Mouse (Mus musculus): ENCODE data around the gene Elf4. TPM values are rescaled to one million over a fixed set of nuclear protein-coding genes. Genes with fewer than 3 reads are reported as not detected.

The Elf4 gene
- polyA plus RNA-seq, 1 experiment, result 4.4 TPM

DNA sequence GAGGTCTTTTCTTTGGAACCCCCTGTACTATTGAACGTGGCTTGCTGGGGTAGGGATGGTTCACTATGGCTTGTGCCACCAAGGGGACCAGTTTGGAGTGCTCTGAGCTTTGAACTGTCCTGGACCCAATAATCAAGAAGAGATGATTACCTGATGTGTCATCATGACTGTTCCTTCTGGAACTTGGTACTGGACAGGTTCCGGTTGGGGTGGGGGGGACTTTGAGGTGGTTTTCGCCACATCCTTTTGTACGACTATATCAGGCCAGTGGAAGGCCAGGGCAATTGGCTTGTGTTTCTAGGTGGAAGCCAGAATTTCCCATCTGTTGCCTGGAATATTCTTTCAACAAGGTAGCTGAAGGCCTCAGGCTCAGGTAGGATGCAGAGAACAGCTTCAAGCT is 704 bp upstream of the Elf4 start:
- no peak overlapping the region for H3K4me3 ChIP-seq (ENCODE audit: control insufficient read depth, low read depth, low read length)
- H3K27me3 ChIP-seq (ENCODE audit: control insufficient read depth, insufficient read depth, low read length), result no peaks in the 10 kb centered on the region
- H3K36me3 ChIP-seq (ENCODE audit: control insufficient read depth, insufficient read depth, low read length), result no peaks in the 10 kb centered on the region
- peaks cover 5% of the 10 kb centered on the region for H3K4me1 ChIP-seq (ENCODE audit: control insufficient read depth, insufficient read depth, low read length)
- TF ChIP-seq POLR2A (IDR thresholded peaks at IDR 0.05; ENCODE audit: control insufficient read depth, low read depth, low read length), result no peak
- TF ChIP-seq CTCF (IDR thresholded peaks at IDR 0.05; ENCODE audit: control insufficient read depth, insufficient read depth, insufficient replicate concordance, low read depth, low read length), result no peak
- H3K27ac ChIP-seq (ENCODE audit: control insufficient read depth, insufficient read depth, low read depth, low read length), result no peak overlapping the region

DNA sequence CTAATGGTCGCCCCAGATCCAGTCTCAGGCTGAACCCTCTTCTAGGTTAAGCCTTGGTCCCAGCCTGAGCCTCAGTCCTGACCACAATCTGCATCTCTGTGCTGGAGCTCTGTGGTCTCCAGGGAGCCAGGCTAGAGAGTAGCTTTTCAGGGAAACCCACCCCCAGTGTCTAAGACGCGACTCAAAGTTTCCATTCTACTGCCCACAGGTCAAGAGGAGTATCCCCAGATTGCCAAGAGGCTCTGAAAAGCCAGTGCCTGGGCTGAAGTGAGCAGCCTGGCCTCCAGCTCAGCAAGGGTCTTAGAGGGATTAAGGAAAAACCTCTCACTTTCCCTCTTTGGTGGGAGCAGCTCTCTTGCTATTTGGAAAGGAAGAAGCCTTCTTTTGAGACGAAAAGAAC is 635 bp downstream of the Elf4 start:
- Histone ChIP-seq H3K4me3 (ENCODE audit: control insufficient read depth, low read depth, low read length) (peak overlapping the region; percentile 76), H3K27me3 (ENCODE audit: control insufficient read depth, insufficient read depth, low read length) (no peaks in the 10 kb centered on the region), H3K4me1 (ENCODE audit: control insufficient read depth, insufficient read depth, low read length) (peaks cover 5% of the 10 kb centered on the region), H3K27ac (ENCODE audit: control insufficient read depth, insufficient read depth, low read depth, low read length) (no peak overlapping the region), H3K36me3 (ENCODE audit: control insufficient read depth, insufficient read depth, low read length) (no peaks in the 10 kb centered on the region)
- TF ChIP-seq POLR2A (IDR thresholded peaks at IDR 0.05; ENCODE audit: control insufficient read depth, low read depth, low read length), result no peak
- TF ChIP-seq CTCF (IDR thresholded peaks at IDR 0.05; ENCODE audit: control insufficient read depth, insufficient read depth, insufficient replicate concordance, low read depth, low read length), result no peak

DNA sequence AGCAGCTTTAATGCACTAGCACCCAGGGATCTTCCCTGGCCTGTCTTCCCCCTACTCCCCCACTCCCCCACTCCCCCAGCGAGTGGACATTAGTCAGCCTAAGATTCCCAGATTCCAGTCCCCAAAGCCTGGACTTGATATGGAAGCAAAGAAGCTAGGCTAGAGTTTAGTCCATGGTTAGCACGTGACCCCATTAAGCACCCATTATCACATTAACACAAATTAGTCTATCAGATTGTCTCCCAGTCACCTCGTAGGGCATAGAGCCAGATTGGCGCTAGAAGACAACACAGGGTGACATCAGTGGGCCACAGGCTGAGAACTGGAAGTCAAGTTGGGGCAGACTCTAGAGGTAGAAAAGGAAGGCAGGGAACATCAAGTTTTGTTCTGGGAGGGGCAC is 1.9 kb downstream of the Elf4 start:
- Histone ChIP-seq H3K27me3 (ENCODE audit: control insufficient read depth, insufficient read depth, low read length) (no peaks in the 10 kb centered on the region), H3K27ac (ENCODE audit: control insufficient read depth, insufficient read depth, low read depth, low read length) (no peak overlapping the region), H3K4me3 (ENCODE audit: control insufficient read depth, low read depth, low read length) (no peak overlapping the region), H3K4me1 (ENCODE audit: control insufficient read depth, insufficient read depth, low read length) (peaks cover 5% of the 10 kb centered on the region), H3K36me3 (ENCODE audit: control insufficient read depth, insufficient read depth, low read length) (no peaks in the 10 kb centered on the region)
- TF ChIP-seq POLR2A (IDR thresholded peaks at IDR 0.05; ENCODE audit: control insufficient read depth, low read depth, low read length) (no peak), CTCF (IDR thresholded peaks at IDR 0.05; ENCODE audit: control insufficient read depth, insufficient read depth, insufficient replicate concordance, low read depth, low read length) (no peak)

DNA sequence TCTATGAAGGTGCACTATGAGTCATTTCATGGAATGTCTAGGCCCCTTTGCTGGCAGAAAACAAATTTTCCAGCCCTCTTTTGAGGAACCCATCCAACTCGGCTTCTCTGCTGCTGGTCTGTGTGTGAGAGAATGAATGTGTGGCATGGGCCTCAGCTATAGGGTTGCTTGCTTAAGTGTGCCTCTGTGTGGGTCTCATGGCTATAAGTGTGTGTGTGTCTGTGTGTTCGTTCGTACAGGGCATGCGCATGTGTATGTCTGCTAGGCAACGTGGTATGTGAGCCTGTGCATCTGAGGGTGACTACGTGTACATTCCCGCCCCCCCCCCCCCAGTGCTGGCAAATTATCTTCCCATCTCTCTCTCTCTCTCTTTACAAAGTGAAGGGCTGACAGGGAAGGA is 2.4 kb downstream of the Elf4 start:
- no peak overlapping the region for H3K4me3 ChIP-seq (ENCODE audit: control insufficient read depth, low read depth, low read length)
- peaks cover 5% of the 10 kb centered on the region for H3K4me1 ChIP-seq (ENCODE audit: control insufficient read depth, insufficient read depth, low read length)
- no peak overlapping the region for H3K27ac ChIP-seq (ENCODE audit: control insufficient read depth, insufficient read depth, low read depth, low read length)
- no peaks in the 10 kb centered on the region for H3K36me3 ChIP-seq (ENCODE audit: control insufficient read depth, insufficient read depth, low read length)
- no peaks in the 10 kb centered on the region for H3K27me3 ChIP-seq (ENCODE audit: control insufficient read depth, insufficient read depth, low read length)
- TF ChIP-seq CTCF (IDR thresholded peaks at IDR 0.05; ENCODE audit: control insufficient read depth, insufficient read depth, insufficient replicate concordance, low read depth, low read length), result no peak
- no peak for TF ChIP-seq POLR2A (IDR thresholded peaks at IDR 0.05; ENCODE audit: control insufficient read depth, low read depth, low read length)

DNA sequence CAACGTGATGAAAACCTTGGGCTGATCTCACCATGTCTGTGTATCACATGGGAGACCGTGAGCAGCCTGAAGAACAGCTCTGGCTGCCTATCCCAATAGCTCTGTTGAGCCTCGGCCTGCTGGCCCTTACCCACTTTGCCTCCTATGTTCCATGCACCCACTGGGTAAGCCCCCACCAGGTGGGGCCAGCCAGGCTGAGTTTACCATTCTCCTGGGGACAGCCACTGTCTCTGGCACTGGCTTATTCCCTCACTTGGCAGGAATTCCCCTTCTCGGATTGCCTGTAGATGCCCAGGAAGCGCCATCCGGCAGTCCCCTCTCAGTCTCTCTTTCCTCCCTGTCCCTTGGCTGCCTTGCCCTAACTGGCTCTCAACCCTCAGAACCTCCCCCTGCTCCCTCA is 6.0 kb downstream of the Elf4 start:
- Histone ChIP-seq H3K36me3 (ENCODE audit: control insufficient read depth, insufficient read depth, low read length) (no peaks in the 10 kb centered on the region), H3K27ac (ENCODE audit: control insufficient read depth, insufficient read depth, low read depth, low read length) (no peak overlapping the region), H3K4me1 (ENCODE audit: control insufficient read depth, insufficient read depth, low read length) (no peaks in the 10 kb centered on the region), H3K27me3 (ENCODE audit: control insufficient read depth, insufficient read depth, low read length) (no peaks in the 10 kb centered on the region), H3K4me3 (ENCODE audit: control insufficient read depth, low read depth, low read length) (no peak overlapping the region)
- no peak for TF ChIP-seq CTCF (IDR thresholded peaks at IDR 0.05; ENCODE audit: control insufficient read depth, insufficient read depth, insufficient replicate concordance, low read depth, low read length)

DNA sequence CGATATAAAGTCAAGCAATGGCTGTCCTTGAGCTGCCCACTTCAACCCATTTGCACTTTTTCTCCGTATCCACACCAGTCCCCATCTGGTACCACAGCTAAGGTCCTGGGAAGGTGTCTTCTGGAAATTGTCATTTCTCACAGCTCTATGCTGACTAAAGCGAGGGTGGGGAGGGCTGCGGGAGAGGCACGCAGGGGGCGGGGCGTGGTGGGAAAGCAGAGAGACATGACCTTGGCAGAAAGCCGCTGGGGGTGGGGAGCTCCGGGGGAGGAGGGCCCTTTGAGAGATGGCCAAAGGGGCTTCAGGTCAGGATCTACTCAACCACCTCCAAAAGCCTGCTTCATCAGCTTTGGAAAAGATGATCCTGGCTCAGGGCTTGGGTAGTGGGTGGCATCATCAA is 7.9 kb downstream of the Elf4 start:
- Histone ChIP-seq H3K27me3 (ENCODE audit: control insufficient read depth, insufficient read depth, low read length) (no peaks in the 10 kb centered on the region), H3K27ac (ENCODE audit: control insufficient read depth, insufficient read depth, low read depth, low read length) (no peak overlapping the region), H3K36me3 (ENCODE audit: control insufficient read depth, insufficient read depth, low read length) (no peaks in the 10 kb centered on the region), H3K4me1 (ENCODE audit: control insufficient read depth, insufficient read depth, low read length) (peaks cover 2% of the 10 kb centered on the region), H3K4me3 (ENCODE audit: control insufficient read depth, low read depth, low read length) (no peak overlapping the region)
- TF ChIP-seq CTCF (IDR thresholded peaks at IDR 0.05; ENCODE audit: control insufficient read depth, insufficient read depth, insufficient replicate concordance, low read depth, low read length), result no peak
- TF ChIP-seq POLR2A (IDR thresholded peaks at IDR 0.05; ENCODE audit: control insufficient read depth, low read depth, low read length), result no peak

DNA sequence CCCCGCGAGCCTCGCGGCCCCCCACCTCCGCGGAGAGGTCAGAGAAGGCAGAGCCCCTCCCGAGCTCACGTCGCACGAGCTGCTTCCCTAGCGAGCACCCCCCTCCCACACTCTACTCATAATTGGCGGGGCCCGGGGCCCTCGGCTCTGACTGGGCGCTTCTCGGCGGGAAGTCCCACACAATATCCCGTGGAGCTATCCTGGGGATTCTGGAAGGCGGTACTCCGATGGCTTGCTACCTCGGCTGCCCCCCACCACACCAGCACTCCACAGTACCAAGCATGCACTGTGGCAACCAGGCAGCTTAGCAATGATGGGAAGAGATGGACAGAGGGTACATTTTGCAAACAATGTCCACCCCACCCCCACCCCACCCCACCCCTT is 8.4 kb downstream of the Elf4 start:
- Histone ChIP-seq H3K4me1 (ENCODE audit: control insufficient read depth, insufficient read depth, low read length) (peaks cover 5% of the 10 kb centered on the region), H3K27ac (ENCODE audit: control insufficient read depth, insufficient read depth, low read depth, low read length) (no peak overlapping the region), H3K4me3 (ENCODE audit: control insufficient read depth, low read depth, low read length) (peak overlapping the region; percentile 84), H3K36me3 (ENCODE audit: control insufficient read depth, insufficient read depth, low read length) (no peaks in the 10 kb centered on the region), H3K27me3 (ENCODE audit: control insufficient read depth, insufficient read depth, low read length) (no peaks in the 10 kb centered on the region)
- no peak for TF ChIP-seq POLR2A (IDR thresholded peaks at IDR 0.05; ENCODE audit: control insufficient read depth, low read depth, low read length)
- no peak for TF ChIP-seq CTCF (IDR thresholded peaks at IDR 0.05; ENCODE audit: control insufficient read depth, insufficient read depth, insufficient replicate concordance, low read depth, low read length)

Data from testis, adult 2 months (tissue).